Mouse (Mus musculus) CD4-positive, CD25-positive, alpha-beta regulatory T cell, adult 4 months (primary cell): ENCODE results near the gene Glcci1. TPM values are rescaled to one million over a fixed set of nuclear protein-coding genes. Genes with fewer than 3 reads are reported as not detected.

Experiments
- ATAC-seq: one replicate; pipeline ENCODE4 v1.8.0; 2017
- polyA plus RNA-seq, 2 experiments: library from polyadenylated mRNA; unstranded; fragments of 100-300 nt; shearing (Covaris generic); gene quantifications; one replicate each; pipeline ENCODE4 v1.2.1; 2017

Glcci1 gene
- polyA plus RNA-seq, 2 experiments from 2014 or later = 28.3 to 40.6 TPM

DNA sequence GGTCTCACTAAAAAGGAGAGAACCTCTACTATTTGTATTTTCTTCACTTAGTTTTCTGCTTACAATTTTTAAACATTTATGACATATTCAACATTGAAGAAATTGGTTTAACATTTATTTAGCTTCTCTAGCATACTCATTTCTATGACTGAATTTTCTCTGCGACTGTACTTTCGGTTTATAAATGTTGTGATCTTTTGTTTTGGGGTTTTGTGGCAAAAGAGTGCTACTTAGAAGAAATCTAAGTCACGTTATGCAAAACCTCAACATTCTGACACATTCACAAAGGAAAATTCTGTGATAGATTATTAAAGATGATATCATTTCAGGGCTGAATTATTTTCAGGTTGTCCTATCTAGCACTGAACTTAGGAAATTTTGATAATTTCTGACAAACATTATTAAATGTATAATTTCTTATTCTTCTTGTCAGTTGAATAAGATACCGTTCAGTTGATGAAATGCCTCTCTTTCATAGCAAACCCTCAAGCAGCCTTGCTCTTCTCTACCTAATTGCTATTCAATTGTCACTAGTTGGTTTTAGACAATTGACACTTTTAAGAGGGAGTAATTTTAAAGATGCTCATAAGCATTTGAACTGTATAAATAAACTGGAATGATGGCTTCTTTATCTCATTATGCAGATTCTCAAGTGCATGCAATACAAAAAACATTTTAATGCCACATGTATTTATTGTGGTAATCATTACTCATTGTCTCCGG, 47.6 kb downstream of the Glcci1 start:
- peak; percentile 64 for ATAC-seq

DNA sequence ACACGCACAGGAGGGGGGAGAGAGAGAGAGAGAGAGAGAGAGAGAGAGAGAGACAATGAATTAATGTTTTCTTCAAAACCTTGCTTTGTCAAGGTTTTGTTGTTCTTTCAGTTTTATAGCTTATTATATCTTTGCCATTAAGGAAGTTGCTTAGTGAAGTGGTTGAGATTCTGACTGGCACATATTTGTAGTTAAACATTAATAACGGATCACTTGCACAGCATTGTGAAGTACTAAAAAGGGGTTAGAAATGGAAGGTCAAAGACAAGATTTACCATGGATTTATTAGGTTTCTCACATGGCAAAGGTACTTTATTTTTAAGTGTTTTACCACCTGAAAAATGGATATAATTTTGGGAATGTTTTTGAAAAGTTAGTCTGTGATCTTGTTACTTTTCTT, 51.3 kb downstream of the Glcci1 start:
- ATAC-seq = no peak

DNA sequence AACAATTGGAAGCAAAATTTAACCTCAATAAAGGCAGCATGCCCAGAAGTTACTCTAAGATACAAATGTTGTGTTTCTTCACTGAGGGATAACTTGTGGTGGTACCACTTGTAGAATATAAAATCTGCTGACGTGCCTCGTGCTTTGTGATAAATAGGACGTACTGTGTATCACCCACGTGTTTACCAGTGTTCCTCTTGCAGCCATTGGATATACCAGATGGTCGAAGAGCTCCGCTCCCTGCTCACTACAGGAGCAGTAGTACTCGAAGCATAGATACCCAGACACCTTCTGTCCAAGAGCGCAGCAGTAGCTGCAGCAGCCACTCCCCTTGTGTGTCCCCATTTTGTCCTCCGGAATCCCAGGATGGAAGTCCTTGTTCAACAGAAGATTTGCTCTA, 73.0 kb downstream of the Glcci1 start:
- no peak for ATAC-seq

DNA sequence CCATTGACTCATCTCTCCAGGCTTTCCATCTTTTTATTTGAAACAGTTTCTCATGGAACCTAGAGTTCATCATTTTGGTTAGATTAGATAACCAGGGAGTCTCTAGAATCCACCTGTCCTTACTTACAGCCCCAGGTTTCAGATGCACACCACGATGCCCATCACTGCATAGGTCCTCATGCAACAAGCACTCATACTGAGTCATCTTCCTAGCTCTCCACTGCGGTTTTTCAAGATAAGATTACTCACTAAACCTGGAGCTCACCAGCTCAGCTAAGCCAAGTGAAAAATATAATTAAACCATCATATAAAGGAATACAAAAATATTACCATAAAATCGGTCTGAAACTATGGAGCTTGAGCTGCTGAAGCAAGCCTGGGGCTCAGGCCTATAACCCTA, 74.5 kb downstream of the Glcci1 start:
- no peak for ATAC-seq

DNA sequence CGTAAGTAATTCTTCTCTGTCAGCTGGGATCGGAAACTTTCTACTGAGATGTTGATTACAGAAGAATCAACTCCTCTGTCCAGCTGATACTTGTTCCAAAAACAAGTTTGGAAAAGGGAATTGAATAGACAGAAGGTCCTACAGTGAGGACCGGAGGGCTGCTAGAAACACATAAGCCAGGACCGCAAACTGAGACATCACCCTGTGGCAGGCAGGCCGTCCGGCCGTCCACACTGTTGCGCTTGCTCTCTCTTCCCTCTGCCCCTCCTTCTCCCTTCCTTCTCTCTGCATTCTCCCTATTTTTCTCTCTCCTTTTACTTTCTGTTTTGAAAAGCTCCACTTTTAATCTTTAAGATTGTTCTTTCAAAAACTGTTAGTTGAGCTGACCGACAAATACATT, 82.3 kb downstream of the Glcci1 start:
- ATAC-seq = no peak

DNA sequence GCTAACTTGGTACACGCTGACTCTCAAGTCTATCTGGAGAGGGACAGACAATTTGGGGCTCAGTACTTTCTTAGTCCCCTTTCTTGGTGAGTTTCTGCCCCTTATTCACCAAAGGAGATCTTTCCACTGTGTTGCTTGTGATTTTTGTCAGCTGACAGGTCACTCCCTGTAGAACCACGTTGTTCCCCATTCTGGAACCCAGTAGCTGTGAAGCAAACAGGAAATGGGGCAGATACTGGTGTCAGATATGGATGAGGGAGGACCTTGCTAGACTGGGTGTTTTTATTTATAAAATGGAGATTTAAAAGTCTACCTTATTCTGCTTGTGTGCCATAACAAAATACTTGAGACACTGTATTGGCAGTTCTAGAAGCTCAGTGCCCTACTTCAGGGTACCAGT, 108.0 kb downstream of the Glcci1 start:
- ATAC-seq = peak; percentile 71

DNA sequence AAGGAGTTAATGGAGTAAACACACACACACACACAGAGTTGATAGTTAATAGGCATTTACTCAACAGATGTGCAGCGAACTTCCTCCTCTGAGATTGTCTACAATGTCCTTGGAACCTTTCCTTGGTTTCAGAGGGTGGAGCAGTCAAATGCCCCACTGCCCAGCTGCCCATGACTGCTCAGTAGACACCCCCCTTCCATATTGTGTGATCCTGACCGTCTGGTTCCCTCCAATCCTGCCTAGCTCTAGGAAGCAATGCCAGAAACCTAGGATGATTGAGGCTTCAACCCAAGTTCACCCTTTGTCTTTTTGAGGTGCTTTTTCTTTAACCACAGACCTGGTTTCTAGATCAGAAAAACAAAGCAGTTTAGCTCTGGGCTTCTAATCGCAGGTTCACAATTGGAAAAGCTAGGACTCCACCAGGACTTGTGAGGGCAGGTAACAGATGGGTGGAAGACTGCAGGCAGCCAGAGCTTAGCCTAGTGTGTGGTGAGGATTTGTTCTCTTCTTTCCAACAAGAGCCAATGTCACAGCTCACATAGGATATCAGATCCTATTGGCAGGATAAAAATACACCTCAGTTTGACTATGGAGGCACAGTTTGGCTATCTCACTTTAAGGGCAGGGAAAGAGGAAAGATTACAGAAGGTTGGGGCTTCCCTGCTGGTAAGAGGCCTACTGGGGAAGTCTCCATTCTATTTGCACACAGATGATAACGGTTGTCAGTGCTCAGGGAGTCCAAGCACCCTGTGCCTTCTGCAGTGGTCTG, 110.4 kb downstream of the Glcci1 start:
- no peak for ATAC-seq

DNA sequence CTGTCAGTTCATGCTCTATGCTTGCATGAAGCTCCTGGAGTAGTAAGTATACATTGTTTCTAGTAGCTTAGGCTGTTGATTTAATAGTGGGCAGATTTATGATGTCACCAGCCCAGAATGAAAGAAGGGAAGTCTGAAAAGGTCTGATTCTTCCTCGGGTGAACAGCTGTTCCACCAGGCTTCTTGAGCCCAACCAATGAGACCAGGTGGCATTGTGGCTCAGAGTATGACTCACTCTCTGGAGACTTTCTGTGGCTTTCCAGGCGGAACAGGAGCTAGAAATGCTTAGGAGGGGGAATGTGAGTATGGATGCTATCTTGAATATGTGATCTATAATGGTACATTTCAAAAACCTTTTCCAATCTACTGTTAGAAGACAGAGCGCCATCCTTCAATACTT, 113.6 kb downstream of the Glcci1 start:
- no peak for ATAC-seq

DNA sequence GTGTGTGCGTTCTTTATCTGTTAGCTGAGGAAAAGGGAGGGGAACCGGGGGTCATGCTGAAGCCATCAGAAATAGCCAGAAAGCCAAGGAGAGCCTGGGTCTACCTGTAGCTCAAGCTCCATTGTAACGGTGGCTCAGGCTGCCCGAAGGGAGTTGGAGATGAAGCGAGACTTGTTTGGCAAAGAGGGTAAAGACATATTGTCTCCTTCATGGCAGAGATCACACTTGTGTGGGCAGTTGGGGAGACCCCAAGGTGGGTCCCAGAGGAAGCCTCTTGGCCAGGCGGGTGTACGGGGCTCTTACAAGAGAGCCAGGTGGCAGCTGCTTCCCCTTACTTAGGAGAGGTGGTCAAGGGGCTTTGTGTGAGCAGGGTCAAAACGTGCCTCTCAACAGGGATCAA, 118.8 kb downstream of the Glcci1 start:
- ATAC-seq = no peak

DNA sequence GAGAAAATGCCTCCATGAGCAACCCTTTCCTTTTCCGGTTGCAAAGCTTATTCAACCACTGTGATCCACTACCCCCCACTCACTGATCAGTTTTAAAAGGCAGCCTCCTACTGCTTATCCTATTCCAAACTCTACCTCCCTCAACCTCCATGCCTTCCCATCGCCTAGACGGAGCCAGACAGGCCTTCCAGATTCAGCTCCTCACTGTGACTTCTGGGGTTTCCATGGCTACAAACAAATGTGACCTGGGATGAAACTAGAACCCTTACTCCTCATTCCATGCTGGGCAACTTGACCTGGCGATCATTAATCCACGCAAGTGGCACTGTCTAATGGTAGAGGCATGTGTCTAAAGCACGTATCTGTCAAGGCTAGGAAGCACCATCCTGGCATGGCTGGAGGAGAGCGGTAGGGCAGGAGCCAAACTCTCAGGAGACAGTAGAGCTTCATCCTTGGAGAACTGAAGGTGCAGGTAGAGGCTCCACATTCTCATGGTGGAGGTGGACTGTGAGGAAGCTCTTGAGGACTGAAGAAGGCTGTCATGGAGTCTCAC, 119.4 kb downstream of the Glcci1 start:
- ATAC-seq = no peak

DNA sequence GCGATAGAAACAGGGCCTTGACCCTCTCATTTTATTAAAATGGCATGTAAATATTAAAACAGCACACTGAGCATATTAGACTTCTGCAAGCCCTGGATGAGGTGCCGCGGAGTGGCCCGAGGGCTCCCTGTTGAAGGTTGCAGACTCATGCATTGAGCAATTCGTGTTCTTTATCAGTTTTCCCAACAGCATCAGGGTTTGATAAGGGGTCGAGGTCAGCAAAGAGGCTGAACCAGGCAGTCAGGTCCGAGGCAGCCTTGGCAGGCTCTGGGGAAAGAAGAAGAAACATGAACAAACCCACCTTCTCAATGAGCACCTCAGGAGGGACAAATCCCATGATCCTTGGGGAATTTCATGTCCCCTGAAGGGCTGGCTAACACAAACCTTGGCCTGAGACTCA, 121.1 kb downstream of the Glcci1 start:
- ATAC-seq = no peak

DNA sequence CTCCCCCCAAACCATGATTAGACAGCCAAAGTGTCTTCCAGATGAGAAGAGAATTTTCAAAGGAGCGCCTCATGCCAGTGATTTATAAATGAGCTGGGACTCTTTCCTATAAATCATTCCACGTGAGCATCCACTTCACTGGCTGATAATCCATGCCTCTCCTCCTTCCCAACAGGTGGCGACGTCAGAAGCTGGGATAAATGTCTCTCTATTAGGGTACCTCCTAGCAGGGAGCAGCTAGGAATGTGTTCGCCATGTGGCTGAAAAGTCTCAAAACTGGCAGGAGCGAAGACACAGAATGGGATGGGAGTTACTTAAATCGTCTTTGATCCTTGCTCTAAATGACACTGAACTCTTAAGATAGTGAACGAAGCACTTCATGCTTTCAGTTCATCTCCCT, 122.0 kb downstream of the Glcci1 start:
- no peak for ATAC-seq

DNA sequence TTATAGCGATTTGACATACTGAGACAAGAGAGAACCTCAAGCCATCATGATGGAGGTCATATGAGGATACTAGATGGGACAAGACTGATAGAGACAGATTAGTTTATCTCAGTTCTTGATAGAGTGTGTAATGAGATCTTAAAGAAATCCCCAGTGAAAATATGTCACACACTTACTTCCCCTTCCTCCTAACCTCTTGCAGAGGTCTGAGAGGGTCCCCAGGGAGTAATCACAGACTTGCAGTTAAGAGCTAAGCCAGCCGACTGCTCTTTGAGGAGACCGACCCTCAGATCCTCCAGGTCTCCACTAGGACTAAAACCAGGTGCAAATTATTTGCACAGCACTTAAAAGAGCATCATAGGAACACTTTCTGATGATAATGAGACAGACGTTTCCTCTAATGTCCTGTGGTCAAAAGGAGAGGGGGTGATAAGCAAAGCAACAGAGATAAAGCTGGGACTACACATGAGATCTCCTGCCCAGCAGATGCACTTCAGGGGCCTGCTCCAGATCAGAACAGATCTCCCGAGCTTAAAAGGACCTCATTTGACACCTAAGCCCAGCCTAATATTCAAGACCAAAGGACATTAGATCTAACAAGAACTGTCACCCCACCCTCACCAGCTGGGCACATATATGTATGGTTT, 122.7 kb downstream of the Glcci1 start:
- peak; percentile 17 for ATAC-seq

DNA sequence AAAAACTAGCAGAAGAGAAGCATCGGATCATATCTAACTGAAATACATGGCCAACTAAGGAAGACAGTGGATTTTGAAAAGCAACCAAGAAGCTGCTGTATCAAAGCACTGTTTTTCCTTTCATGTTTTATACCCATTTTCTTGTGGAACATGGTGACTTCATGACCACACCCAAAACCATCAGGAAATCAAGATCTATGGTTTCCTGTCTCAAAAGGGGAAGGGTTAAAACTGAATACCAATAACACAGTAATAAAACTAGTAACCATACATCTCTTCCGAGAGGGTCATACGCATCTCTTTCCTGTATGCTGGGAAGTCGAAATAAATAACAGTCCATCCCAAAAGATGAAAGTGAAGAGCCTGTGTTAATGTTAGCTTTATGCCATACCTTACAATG, 123.3 kb downstream of the Glcci1 start:
- peak; percentile 79 for ATAC-seq

DNA sequence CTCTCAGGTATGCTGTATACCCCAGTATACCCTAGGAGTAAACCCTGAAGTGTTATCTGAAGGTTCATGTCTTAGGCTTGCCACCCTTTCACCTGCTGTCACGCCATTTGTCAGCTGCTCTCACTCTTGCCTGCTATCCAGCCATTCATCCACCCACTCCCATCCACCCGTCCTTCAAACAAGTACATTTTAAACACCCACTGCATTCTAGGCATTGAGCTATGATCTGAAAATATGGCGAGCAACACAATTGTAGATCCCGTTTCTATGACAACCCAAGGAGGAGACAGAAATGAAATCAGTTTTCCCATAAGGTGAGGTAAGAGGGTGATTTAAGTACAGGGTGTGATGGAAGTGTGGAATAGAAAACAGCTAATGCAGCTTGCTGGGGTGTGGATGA, 128.7 kb downstream of the Glcci1 start:
- ATAC-seq = no peak

DNA sequence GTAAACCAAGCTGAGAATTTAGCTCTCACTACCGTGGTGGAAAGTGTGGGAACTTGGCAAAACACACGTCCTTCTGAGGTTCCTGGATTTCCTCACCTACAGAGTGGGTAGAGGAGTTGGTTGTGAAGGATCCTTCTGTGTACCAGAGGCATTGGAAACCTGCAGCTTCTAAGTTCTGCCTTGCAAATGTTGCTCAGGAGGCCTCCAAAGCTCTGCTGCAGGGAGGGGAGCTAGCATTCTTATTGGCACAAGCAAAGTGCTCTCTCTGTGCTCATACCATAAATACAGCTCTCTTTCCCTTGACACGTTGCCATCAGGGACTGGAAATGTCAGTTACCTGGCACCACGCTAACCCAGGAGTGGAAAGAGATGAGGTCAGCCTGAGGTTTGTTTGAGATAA, 129.5 kb downstream of the Glcci1 start:
- ATAC-seq = peak; percentile 10

DNA sequence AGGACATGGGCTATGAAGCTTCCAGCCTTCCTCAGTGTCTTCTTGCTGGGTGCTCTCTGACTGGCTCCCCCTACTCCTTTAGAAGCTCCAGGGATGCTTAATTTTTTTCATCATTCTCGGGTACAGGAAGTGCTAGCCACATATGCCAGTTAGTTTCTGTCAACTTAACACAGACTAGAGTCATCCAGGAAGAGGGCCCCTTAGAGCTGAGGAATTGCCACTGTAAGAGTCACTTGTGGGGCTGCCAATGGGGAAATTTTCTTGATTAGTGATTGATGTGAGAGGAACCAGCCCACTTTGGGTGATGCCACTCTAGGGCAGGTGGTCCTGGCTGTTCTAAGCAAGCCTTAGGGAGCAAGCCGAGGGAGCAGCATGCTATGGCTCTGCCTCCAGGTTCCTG, 130.1 kb downstream of the Glcci1 start:
- peak; percentile 83 for ATAC-seq

DNA sequence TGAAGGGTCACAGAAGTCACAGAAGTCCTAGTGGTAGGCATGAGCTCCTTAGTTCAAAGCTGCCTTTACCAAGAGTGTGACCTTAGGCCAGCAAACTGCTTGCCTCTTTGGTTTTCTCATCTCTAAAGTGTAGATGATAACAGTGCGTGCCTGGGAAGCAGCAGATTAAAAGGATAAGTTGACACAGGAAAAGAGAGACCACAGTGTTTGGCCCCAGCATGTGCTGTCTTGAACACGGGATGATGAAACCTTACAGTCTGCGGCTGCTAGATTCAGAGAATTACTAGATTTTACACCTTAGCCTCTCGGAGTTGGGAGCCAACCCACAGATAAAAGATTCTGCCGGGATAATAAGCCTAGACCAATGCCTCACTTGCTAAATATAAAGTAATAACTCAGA, 131.5 kb downstream of the Glcci1 start:
- ATAC-seq = no peak

DNA sequence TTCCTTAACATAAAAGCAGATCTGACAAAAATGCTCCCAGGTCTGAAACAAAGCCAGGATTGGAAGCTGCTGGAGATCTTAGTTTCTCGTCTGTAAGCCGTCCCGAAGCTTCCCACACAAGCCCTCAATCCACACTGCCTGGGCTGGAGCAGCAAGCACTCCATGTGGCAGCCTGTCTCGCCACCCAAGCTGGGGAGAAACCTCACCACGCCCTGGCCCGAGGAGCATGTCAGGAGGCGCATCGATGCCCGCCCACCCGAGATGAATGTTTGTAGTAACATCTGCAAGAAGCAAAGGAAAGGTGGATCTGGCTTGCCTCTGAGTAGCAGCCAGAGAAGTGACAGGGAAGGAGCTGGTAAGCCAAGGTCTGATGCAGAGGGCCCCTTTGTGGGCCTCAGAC, 135.3 kb downstream of the Glcci1 start:
- no peak for ATAC-seq

DNA sequence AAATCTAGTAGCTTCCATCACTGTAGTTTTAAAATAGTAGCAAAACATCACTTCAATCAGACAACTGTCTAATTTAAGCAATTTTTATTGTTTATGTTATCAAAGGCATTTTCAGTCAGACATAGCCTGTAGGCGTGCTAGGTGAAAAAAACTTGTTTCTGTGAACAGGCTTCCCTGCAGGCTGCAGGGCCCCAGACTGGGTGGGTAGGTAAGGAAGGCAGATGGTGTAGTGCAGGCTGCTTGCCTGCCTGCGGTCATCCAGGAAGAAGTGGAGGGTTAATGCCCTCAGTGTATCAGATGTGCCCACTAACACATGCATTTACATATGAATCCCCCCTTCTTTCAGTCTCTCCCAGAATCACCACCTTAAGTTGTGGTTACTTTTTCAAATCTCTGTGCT, 136.3 kb downstream of the Glcci1 start:
- no peak for ATAC-seq
